Mouse (Mus musculus): ENCODE data around the gene Dock6.
"Not testable (repeated sequence)": the region's sequence is repeated elsewhere in the genome, so short reads cannot be mapped to it uniquely, and the experiment has no call there.

The Dock6 gene

DNA sequence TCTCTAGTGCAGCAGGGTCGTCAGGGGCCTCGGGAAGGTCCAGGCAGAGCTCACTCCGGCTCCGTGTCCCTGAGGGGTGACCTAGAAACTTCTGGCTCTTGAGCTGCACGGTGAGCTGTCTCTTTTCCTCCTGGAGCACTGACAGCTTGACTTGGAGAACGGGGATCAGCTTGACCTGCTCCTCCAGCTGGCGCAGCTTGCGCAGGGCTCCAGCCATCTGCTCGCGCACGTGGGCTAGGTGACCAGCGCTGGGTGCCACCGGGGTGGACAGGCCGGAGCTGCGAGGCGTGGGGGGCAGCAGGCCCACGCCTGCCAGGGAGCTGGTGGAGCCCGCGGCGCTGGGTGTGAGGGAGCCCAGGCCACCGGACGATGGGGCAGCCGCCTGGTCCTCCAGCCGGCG is 57.5 kb downstream of the Dock6 start:
- in situ Hi-C loops (cut with MboI; ENCODE audit: low pct_unique_long_range_greater_than_20kb in 1 of 2, low sequenced_read_pairs in 2 of 2, unreplicated experiment in 1 of 2): no loop called here

DNA sequence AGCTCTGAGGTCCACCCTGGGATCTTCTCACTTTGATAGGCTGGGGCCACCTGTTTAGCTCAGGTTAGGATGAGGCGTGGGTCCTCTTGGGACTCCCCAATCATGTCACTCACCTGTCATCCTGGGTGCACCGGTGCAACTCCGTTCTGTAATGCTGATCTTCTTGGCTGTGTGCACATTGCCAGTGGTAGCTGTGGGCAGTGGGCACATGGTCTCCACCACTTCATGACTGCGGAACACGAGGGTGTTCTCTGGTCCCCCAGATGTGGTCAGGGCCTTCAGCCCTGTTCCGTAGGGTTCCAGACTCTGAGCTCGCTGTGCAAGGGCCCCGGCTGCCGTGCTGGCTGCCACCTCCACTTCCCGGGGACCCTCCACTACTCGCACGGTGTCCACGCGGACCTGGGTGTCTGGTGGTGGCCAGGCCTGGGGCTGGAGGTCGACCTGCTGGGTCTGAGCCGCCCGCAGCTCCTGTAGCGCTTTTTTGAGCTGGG is 58.0 kb downstream of the Dock6 start:
- in situ Hi-C loops (cut with MboI; ENCODE audit: low pct_unique_long_range_greater_than_20kb in 1 of 2, low sequenced_read_pairs in 2 of 2, unreplicated experiment in 1 of 2): no loop called here

DNA sequence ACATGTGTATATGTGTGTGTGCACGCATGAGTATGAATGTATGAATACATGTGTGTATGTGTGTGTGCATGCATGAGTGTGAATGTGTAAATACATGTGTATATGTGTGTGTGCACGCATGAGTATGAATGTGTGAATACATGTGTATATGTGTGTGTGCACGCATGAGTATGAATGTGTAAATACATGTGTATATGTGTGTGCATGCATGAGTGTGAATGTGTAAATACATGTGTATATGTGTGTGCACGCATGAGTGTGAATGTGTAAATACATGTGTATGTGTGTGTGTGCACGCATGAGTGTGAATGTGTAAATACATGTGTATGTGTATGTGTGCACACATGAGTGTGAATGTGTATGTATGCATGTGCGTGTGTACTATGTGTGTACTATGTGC is 58.9 kb downstream of the Dock6 start:
- in situ Hi-C loops (cut with MboI; ENCODE audit: low pct_unique_long_range_greater_than_20kb in 1 of 2, low sequenced_read_pairs in 2 of 2, unreplicated experiment in 1 of 2): not testable (repeated sequence)

DNA sequence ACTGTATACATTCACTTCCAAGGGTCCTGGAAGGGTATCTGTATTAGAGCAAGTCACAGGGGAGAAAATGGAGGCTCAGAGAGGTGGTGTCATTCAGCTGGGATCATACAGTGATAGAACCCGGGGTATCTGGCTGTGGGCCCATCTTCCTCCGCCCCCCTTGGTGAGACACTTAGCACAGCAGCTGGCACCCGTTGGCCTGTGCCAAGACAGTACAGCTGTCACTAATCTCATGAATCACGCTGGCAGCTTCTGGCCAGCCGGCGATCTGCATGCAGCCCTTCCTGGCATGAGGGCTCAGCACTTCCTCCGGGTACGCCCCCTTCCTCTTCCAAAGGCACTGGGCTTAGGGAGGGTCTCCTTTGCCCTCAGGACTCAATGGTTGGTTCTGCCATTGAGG is 59.8 kb downstream of the Dock6 start:
- in situ Hi-C loops (cut with MboI; ENCODE audit: low pct_unique_long_range_greater_than_20kb in 1 of 2, low sequenced_read_pairs in 2 of 2, unreplicated experiment in 1 of 2): no loop called here

DNA sequence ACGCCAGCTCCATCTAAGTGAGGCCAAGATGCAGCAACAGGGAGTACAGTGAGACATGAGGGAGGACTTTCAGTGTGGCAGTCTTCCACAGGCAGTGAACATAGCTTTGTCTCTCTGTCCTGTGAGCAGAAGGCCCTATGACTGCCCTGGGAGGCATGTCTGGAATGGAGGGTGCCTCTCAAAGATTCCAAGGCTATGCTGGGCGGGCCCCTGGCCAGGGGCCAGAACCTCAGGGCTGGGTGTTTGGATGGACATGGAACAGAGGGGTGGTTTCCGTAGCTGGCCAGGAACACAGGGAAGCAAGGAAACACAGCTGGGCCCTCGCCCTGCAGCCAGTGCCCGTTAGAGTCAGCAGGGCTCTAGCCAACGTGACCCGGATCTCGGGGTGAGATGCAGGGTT is 60.6 kb downstream of the Dock6 start:
- in situ Hi-C loops (cut with MboI; ENCODE audit: low pct_unique_long_range_greater_than_20kb in 1 of 2, low sequenced_read_pairs in 2 of 2, unreplicated experiment in 1 of 2): no loop called here

DNA sequence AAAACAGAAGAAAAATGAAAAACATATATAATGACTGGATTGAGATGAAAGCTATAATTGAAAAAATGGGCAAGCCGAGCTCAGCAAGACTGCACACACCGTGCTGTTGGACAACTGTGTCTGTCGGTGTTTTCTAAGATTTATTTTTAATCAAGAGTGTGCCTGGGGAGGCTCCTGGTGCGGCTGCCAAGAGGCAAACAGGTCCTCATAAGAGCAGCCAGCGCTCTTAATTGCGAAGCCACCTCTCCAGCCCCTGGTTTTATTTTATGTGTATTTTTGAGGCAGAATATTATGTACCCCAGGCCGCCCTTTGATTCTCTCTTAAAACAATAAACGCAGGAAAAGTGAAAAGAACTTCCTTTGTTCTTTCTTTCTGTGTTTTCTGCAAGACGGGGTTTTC is 64.2 kb downstream of the Dock6 start:
- in situ Hi-C loops (cut with MboI; ENCODE audit: low pct_unique_long_range_greater_than_20kb in 1 of 2, low sequenced_read_pairs in 2 of 2, unreplicated experiment in 1 of 2): no loop called here

DNA sequence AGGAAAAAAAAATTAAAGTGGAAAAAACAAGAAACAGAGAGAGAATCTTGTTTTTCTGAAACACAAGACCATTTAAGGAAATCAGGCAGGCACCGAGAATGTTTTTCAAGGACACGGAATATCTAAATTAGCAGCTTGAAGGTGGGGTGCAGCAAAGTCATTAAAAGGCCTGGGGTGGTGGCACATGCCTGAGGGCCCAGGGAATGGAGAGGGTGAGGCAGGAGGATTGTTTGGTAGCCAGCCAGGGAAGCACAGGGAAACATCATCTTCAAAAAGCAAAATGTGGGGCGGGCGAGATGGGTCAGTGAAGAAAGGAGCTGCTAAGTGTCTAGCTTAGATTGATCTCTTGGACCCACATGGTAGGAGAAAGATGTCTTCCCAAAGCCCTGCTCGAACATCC is 64.8 kb downstream of the Dock6 start:
- in situ Hi-C loops (cut with MboI; ENCODE audit: low pct_unique_long_range_greater_than_20kb in 1 of 2, low sequenced_read_pairs in 2 of 2, unreplicated experiment in 1 of 2): no loop called here

DNA sequence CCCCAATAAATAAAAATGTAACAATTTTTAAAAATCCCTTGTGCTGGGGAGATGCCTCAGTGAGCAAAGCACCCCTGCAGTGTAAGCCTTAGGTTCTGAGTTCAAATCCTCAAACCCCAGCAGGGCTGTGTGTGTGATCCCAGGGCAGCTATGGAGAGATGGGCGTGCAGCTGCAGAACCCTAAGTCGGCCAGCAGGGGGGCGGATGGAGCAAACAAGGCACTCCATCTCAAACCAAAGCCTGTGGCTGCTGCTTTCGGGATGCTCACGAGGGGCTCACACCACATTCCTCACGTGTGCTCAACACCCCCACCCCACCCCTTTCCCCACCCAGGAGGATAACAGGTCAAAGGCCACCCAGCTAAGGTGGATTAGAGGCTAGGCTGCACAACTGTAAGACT is 65.5 kb downstream of the Dock6 start:
- in situ Hi-C loops (cut with MboI; ENCODE audit: low pct_unique_long_range_greater_than_20kb in 1 of 2, low sequenced_read_pairs in 2 of 2, unreplicated experiment in 1 of 2): no loop called here

DNA sequence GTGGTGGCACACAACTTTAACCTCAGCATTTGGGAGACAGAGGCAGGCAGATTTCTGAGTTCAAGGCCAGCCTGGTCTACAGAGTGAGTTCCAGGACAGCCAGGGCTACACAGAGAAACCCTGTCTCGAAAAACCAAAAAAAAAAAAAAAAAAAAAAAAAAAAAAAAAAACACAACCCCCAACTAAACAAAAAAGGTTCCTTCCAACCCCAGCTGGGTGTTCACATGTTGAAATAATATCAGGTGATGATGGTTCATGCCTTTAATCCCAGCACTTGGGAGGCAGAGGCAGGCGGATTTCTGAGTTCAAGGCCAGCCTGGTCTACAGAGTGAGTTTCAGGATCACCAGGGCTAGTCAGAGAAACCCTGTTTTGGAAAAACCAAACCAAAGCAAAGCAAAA is 66.1 kb downstream of the Dock6 start:
- in situ Hi-C loops (cut with MboI; ENCODE audit: low pct_unique_long_range_greater_than_20kb in 1 of 2, low sequenced_read_pairs in 2 of 2, unreplicated experiment in 1 of 2): not testable (repeated sequence)

DNA sequence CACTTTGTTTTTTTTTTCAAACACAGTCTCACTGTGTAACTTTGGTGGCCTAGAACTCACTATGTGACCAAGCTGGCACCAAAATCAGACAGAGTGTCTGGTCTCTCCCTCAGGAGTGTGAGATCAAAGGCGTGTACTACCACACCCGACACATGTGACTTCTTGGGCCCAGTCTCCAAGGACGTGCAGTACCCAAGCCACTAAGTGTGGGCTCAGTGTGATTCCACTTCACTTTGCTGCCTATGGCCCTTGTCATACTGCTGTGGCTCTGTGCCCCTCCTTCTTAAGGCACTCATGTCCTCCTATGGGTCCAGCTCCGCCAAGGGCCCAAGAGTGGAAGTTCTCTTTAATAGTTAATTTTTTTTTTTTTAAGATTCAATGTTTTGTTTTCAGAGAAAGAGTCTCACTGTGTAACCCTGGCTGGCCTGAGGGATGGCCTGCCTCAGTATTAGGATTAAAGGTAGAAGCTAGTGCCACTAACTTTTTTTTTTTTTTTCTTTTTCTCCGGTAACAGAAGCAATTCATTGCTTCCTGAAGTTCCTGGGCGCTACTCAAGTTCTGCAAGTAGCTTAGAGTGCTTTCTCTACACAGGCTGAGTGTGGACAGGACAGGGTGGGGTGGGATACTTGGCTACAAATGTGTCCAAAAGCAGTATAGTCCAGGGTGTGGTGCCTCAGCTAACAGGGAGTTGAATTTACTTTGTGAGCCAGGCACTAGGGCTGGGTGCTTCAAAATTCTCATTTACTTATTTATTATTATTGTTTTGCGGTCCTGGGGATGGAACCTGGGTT is 67.7 kb downstream of the Dock6 start:
- in situ Hi-C loops (cut with MboI; ENCODE audit: low pct_unique_long_range_greater_than_20kb in 1 of 2, low sequenced_read_pairs in 2 of 2, unreplicated experiment in 1 of 2): no loop called here

DNA sequence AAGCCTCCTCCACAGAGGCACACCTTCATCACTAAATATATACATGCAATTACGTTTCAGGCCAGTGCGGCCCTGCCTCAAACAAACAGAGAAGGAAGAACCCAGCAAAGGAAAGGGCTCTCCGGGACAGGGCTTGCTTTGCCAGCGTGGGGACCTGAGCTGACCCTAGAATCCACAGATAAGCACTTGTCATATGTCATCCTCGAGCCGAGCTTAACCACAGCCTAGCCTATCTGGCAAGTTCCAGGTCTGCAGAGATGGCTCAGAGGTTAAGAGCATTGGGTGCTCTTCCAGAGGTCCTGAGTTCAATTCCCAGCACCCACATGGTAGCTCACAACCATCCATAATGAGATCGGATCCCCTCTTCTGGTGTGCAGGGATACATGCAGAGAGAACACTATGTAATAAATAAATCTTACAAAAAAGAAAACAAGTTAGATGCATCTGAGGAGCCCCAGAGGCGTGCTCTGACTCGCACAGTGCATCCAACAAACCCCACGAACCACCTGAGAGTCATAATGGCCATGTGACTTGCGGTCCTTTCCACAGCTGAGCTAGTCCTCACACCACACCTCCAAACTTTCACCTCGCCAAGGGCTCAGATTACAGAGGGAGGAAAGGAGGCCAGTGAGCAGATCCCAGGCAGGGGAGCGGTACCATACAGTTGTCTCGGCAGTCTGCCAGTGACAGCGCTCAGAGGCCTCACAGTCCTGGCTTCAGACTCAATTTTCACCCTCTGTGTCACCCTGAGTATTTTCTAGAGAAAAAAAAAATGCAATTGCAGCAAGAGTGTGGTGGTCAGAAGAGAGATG is 70.6 kb downstream of the Dock6 start:
- in situ Hi-C loops (cut with MboI; ENCODE audit: low pct_unique_long_range_greater_than_20kb in 1 of 2, low sequenced_read_pairs in 2 of 2, unreplicated experiment in 1 of 2): no loop called here

DNA sequence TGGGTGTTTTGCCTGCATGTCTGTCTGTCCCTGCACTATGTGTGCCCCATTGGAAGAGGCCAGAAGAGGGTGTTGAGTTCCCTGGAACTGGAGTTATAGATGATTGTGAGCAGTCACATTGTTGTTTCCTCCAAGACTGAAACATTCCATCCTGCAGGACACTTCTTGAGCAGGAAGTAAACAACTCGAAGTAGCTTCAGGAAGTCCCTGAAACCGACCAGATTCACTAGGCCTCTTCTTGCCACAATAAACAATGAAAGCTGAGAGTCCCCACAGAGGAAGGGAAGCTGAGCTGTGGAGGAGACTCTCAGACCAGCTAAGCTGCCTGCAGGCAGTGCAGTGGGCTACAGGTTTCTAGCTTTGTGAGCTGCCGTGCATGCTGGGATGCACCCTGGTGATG is 74.7 kb downstream of the Dock6 start:
- in situ Hi-C loops (cut with MboI; ENCODE audit: low pct_unique_long_range_greater_than_20kb in 1 of 2, low sequenced_read_pairs in 2 of 2, unreplicated experiment in 1 of 2): no loop called here

DNA sequence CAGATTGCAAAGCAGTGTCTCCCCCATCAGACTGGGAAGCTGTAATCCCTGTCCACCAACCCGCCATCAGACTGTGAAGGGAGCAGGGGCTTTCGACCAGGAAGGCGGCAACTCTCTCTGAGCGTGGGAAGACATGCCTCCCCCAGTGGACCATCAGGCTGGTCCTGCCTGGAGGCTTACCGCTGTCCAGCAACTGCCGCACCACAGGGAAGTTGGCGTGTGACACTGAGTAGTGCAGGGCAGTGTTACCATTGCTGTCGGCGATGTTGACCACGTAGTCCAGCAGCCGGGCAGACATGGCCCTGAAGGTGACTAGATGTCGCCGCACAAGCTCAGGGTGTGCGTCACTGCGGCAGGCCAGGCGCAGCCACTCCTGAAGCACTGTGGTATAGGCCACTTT is 78.1 kb downstream of the Dock6 start:
- in situ Hi-C loops (cut with MboI; ENCODE audit: low pct_unique_long_range_greater_than_20kb in 1 of 2, low sequenced_read_pairs in 2 of 2, unreplicated experiment in 1 of 2): no loop called here

DNA sequence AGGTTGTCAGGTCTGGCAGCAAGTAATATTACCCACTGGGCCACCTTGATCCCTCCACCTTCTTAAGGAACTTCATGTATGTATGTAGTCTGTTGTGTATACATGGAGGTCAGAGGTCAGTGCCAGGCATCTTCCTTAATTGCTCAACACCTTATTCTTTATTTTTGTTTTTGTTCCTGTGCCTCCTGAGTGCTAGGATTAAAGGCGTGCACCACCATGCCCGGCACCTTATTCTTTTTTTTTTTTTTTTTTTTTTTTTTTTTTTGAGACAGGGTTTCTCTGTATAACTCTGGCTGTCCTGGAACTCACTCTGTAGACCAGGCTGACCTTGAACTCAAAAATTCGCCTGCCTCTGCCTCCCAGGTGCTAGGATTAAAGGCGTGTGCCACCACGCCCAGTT is 79.0 kb downstream of the Dock6 start:
- in situ Hi-C loops (cut with MboI; ENCODE audit: low pct_unique_long_range_greater_than_20kb in 1 of 2, low sequenced_read_pairs in 2 of 2, unreplicated experiment in 1 of 2): not testable (repeated sequence)

DNA sequence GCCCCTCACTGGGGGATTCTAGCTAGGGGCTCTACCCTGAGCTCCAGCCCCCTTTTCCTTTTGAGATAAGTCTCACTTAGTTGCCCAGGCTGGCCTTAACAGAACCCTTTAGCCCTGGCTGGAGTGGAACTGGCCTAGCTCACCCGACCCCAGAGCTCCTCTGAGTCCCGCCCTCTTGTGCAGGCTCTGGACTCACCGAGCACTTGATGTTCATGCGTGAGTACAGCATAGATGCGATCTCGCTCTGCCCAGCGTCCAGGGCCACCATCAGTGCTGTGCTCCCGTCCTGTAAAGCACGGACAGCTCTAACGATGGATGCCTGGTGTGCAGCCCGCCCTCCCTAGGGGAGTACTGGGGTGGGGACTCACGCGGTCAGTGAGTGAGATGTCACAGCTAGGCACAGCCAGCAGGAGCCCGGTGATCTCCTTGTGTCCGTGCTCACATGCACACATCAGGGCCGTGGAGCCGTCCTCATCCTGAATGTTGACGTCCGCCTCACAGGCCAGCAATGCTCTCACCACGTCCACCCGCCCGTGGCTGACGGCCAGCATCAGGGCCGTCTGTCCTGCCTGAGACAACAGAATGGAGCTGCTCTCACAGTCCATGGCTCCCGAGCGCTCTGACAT is 82.8 kb downstream of the Dock6 start:
- in situ Hi-C loops (cut with MboI; ENCODE audit: low pct_unique_long_range_greater_than_20kb in 1 of 2, low sequenced_read_pairs in 2 of 2, unreplicated experiment in 1 of 2): no loop called here

DNA sequence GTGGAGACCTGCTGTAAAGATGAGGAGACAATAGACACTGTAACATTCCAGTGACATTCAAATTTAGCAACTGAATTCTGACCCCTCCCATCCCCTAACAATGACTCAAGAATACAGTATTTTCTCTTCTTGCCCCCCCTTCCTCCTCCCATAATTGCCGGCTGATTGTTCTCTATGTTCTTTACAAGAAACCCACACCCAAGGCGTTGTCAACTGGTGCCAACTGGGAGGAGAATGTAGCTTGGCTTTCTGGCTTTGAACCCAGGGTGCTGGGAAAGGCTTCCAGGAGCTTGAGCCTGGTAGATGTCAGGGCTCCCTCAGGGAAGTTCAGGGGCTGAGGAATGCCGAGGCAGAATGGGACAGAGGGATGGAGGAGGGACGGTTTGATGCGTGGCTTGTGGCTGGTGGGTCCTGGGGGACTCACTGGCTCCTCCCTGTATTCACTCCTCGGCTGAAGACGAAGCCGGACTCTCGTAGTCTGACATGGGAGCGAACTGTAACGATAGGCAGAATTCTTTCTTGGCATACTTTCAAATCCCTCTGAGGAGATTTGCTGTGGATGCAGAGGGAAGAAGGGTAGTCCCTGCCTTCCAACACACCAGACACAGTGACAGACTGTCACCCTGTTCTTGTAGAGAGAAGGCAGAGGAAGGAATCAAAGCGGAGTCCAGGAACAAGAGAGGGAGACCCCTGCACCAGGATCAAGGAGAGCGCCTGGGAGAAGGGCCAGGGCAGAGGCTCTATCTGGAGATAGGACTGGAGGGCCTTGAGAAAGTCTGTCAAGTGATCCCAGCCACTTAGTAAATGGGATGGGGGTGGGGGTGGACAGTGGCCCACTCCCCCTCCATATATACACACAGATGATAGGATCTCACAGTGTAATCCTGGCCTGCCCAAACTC is 83.7 kb downstream of the Dock6 start:
- in situ Hi-C loops (cut with MboI; ENCODE audit: low pct_unique_long_range_greater_than_20kb in 1 of 2, low sequenced_read_pairs in 2 of 2, unreplicated experiment in 1 of 2): no loop called here

DNA sequence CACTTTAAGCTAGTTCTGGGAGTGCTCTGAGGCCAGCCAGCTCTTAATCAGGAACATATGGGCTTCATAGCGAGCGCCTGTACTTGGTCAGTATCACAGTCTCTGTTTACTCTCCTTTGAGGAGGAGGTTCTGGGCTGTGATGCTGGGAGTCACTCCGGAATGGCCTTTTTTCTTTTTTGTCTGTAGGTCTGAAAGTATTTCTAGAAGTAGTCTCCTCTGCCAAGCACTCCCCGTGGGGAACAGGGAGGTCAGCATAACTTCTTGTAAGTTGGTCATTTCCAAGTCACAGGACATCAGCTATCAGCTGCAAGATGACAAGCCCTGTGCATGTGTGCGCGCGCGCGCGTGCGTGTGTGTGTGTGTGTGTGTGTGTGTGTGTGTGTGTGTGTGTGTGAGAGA is 84.5 kb downstream of the Dock6 start:
- in situ Hi-C loops (cut with MboI; ENCODE audit: low pct_unique_long_range_greater_than_20kb in 1 of 2, low sequenced_read_pairs in 2 of 2, unreplicated experiment in 1 of 2): no loop called here

All from mouse embryonic stem cell (cell line).